Mouse (Mus musculus) midbrain, postnatal 0 days (tissue): ENCODE data around the gene Tbc1d1. TPM values are rescaled to one million over a fixed set of nuclear protein-coding genes. Genes with fewer than 3 reads are reported as not detected.

Experiments used
- ATAC-seq: fragments of 200-750 bp; cut with Nextera tagmentation; 2 replicates; pipeline ENCODE4 v1.8.0; 2017; ENCODE audit warnings: moderate number of reproducible peaks, mild to moderate bottlenecking, moderate TSS enrichment, moderate library complexity; ENCODE audit not compliant: low FRiP score
- DNase-seq: peaks from one replicate; pipeline ENCODE4 v3.0.0-alpha.2; 2015; ENCODE audit warnings: low spot score
- H3K27ac ChIP-seq: fragments of 300-500 bp; sonication (generic); 2 replicates; pipeline ENCODE4 v1.5.1; 2014; ENCODE audit warnings: low read depth, mild to moderate bottlenecking, low read length, mixed read lengths
- H3K27me3 ChIP-seq: fragments of 300-500 bp; sonication (generic); 2 replicates; pipeline ENCODE4 v1.6.1; 2014; ENCODE audit warnings: low read length, control low read depth, mixed read lengths; ENCODE audit not compliant: insufficient read depth
- H3K36me3 ChIP-seq: fragments of 300-500 bp; sonication (generic); 2 replicates; pipeline ENCODE4 v1.6.1; 2014; ENCODE audit warnings: low read length, control low read depth, mixed read lengths; ENCODE audit not compliant: insufficient read depth
- H3K4me1 ChIP-seq: fragments of 300-500 bp; sonication (generic); 2 replicates; pipeline ENCODE4 v1.6.1; 2014; ENCODE audit warnings: mild to moderate bottlenecking, control low read depth, antibody characterized with exemption, low read length, mixed read lengths; ENCODE audit not compliant: insufficient read depth
- H3K4me2 ChIP-seq: fragments of 300-500 bp; sonication (generic); 2 replicates; pipeline ENCODE4 v1.6.1; 2014; ENCODE audit warnings: low read depth, mild to moderate bottlenecking, low read length, mixed read lengths; ENCODE audit not compliant: poor library complexity, severe bottlenecking
- H3K4me3 ChIP-seq: fragments of 300-500 bp; sonication (generic); 2 replicates; pipeline ENCODE4 v1.5.1; 2014; ENCODE audit warnings: low read depth, mild to moderate bottlenecking, low read length, moderate library complexity
- H3K9ac ChIP-seq: fragments of 300-500 bp; sonication (generic); replicated peaks from 2 replicates; pipeline ENCODE4 v1.6.1; 2014; ENCODE audit warnings: mild to moderate bottlenecking, low read length, moderate library complexity, mixed read lengths; ENCODE audit not compliant: poor library complexity, severe bottlenecking
- H3K9me3 ChIP-seq: fragments of 300-500 bp; sonication (generic); 2 replicates; pipeline ENCODE4 v1.6.1; 2016; ENCODE audit warnings: low read length, control low read depth
- CTCF ChIP-seq: IDR thresholded peaks from 2 replicates; pipeline ENCODE4 v1.5.1; 2016; ENCODE audit warnings: antibody characterized with exemption, mild to moderate bottlenecking
- WGBS: fragments of 180-500 bp; shearing (Covaris S2); extraction: QIAGEN DNeasy Blood & Tissue Kit; methylation state at CpG from one replicate; pipeline ENCODE4 v1.1.7; 2014; 5-methylcytosine and 5-hydroxymethylcytosine counted together
- polyA plus RNA-seq: library from polyadenylated mRNA; unstranded; fragments of >200 nt; fragmentation: Nextera tagmentation; extraction: Ambion mirVana; gene quantifications from 2 replicates; pipeline ENCODE4 v1.2.1, GENCODE M21; 2015
- total RNA-seq: library from RNA; depleted of rRNA; stranded (reverse); fragments of >200 nt; gene quantifications from 2 replicates; pipeline ENCODE4 v1.2.3, GENCODE M21; 2014

The Tbc1d1 gene
- total and polyA plus RNA-seq, 2 experiments from 2014 or later, result 5.6 to 11.3 TPM

- H3K27ac ChIP-seq, result no peak overlapping the region
- TF ChIP-seq CTCF, result no peak
- DNase-seq (no peak), ATAC-seq (no peak)
- H3K4me3 ChIP-seq, result no peak overlapping the region
- no peak overlapping the region for H3K4me2 ChIP-seq
- no peaks in the 10 kb centered on the region for H3K36me3 ChIP-seq
- H3K9ac ChIP-seq, result no peak overlapping the region
- H3K4me1 ChIP-seq, result no peaks in the 10 kb centered on the region
- H3K9me3 ChIP-seq, result no peaks in the 10 kb centered on the region
- no peaks in the 10 kb centered on the region for H3K27me3 ChIP-seq
- 81% methylated on average over 10 of the region's 10 CpGs for WGBS
These were observed 9.6 kb upstream of the Tbc1d1 start for GRCm38 (mm10) chr5:64146384-64147005.

DNA sequence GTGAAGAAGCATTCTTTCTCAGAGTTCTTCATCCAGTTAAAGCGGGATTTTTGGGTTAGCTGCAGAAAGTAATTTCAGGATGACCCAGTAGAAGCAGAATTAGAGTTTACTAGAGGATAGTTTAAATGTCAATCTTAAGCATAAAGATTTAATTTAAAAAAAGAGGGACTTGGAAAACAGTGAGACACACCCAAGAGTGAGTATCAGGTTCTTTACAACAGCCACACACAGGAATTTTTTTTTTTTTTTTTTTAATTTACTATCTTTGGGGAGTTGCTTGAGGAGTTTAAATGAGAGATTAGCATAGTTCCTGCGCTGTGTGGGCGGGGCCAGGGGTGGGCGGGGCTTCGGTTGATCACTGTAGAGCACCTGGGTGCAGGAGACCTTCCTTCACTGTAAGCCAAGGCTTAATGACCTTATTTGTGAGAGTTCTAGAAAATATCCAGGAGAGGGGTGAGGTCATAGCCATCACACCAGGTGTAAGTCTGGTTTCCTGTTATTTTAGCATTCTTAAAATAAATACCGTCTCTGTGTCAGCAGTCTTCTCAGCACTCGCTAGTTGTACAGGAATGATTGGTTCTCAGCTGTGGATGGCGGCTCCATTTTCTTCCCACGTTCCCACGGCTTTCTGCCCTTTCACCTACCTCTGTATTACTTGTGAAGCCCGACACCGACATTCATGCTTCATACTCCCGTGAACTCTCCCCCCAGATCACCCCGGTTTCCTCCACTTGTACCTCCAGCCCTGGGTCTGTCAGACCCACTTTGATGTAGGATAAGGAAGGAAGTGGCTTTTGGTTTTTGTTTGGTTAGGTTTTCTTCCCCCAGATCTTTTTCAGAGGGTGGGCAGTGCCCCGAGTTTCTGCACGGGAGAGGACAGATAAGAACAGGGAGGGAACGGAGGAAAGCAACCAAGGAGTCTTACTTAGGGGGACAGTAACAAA, 6.6 kb upstream of the Tbc1d1 start:
- Histone ChIP-seq H3K4me1 (no peaks in the 10 kb centered on the region), H3K27me3 (no peaks in the 10 kb centered on the region), H3K27ac (no peak overlapping the region), H3K4me2 (no peak overlapping the region), H3K9me3 (no peaks in the 10 kb centered on the region), H3K4me3 (no peak overlapping the region), H3K9ac (no peak overlapping the region), H3K36me3 (no peaks in the 10 kb centered on the region)
- DNase-seq, result no peak
- no peak for TF ChIP-seq CTCF
- WGBS, result 35% methylated on average over 17 of the region's 17 CpGs
- ATAC-seq, result no peak

GRCm38 (mm10) chr5:64153319-64153718, 2.8 kb upstream of the Tbc1d1 start:
- Histone ChIP-seq H3K4me2 (no peak overlapping the region), H3K9ac (no peak overlapping the region), H3K9me3 (no peaks in the 10 kb centered on the region), H3K36me3 (no peaks in the 10 kb centered on the region), H3K4me1 (no peaks in the 10 kb centered on the region), H3K27me3 (peaks cover 4% of the 10 kb centered on the region; the same call in 1 of the 2 replicates), H3K4me3 (no peak overlapping the region), H3K27ac (no peak overlapping the region)
- DNase-seq (no peak), ATAC-seq (no peak)
- TF ChIP-seq CTCF, result no peak
- WGBS, result 100% methylated on average over 1 of the region's 1 CpGs

DNA sequence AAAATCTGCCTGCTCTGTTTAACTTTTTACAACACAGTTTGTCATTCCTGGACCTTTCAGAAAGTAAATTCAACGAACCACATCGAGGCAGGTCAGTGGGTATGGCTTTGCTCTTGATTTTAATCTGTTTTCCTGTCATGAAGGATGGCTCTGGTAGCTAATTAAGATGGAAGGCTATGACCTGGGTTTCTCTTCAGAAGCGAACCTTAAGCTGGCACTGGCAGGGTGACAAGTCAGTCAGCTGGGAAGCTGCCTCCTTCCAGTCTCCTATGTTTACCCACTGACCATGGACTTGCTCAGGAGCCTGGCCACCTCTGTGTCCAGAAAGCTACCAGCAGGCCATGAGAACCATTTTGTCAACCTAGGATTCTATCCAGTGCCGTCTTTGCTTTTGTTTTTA, 474 bp downstream of the Tbc1d1 start:
- Histone ChIP-seq H3K36me3 (no peaks in the 10 kb centered on the region), H3K4me1 (no peaks in the 10 kb centered on the region), H3K27me3 (peaks cover 13% of the 10 kb centered on the region; the same call in 1 of the 2 replicates), H3K4me3 (no peak overlapping the region), H3K27ac (no peak overlapping the region), H3K9ac (no peak overlapping the region), H3K4me2 (no peak overlapping the region), H3K9me3 (no peaks in the 10 kb centered on the region)
- 49% methylated on average over 4 of the region's 4 CpGs for WGBS
- no peak for TF ChIP-seq CTCF
- ATAC-seq (no peak), DNase-seq (no peak)

- no peaks in the 10 kb centered on the region for H3K4me1 ChIP-seq
- TF ChIP-seq CTCF, result no peak
- no peaks in the 10 kb centered on the region for H3K9me3 ChIP-seq
- DNase-seq (no peak), ATAC-seq (no peak)
- H3K27ac ChIP-seq, result no peak overlapping the region
- no peaks in the 10 kb centered on the region for H3K36me3 ChIP-seq
- H3K9ac ChIP-seq, result no peak overlapping the region
- no peak overlapping the region for H3K4me2 ChIP-seq
- peaks cover 13% of the 10 kb centered on the region; the same call in 1 of the 2 replicates for H3K27me3 ChIP-seq
- WGBS, result 40% methylated on average over 1 of the region's 1 CpGs
- H3K4me3 ChIP-seq, result no peak overlapping the region
These were observed 1.8 kb downstream of the Tbc1d1 start for GRCm38 (mm10) chr5:64157926-64158325.

DNA sequence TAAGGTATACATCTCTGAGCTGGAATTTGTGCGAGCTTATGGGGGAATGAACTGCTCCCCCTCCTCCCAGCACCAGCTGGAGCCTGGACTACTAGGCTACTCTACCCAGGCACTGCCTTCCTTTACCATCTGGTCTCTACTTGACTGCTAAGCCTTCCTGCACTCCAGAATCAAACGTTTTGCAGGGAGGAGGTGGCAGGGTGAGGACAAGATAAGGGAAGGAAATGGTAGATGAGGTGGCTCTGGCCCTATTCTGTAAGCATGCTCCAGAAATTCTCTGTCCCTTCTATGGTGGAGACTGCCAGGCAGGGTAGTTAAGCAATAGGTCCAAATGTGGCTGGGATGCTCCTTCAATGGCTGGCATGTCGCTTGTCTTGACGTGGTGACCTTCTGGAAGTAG, 2.4 kb downstream of the Tbc1d1 start:
- H3K9me3 ChIP-seq, result no peaks in the 10 kb centered on the region
- DNase-seq (no peak), ATAC-seq (no peak)
- H3K4me1 ChIP-seq, result no peaks in the 10 kb centered on the region
- 57% methylated on average over 4 of the region's 4 CpGs for WGBS
- no peak overlapping the region for H3K9ac ChIP-seq
- H3K36me3 ChIP-seq, result no peaks in the 10 kb centered on the region
- H3K27me3 ChIP-seq, result peaks cover 13% of the 10 kb centered on the region; the same call in 1 of the 2 replicates
- TF ChIP-seq CTCF, result no peak
- peak overlapping the region; percentile 100 for H3K4me2 ChIP-seq
- H3K4me3 ChIP-seq, result peak overlapping the region; percentile 73; the same call in 1 of the 2 replicates
- no peak overlapping the region for H3K27ac ChIP-seq
